Mouse (Mus musculus) thymus, postnatal 14 days (tissue): ENCODE measurements around the gene Apbb2.
A peak's percentile ranks its signal among the peaks of the same experiment; 100 is the strongest.

Experiments
- DNase-seq: peaks from one replicate; pipeline ENCODE4 v3.0.0; 2021

Gene Apbb2

DNA sequence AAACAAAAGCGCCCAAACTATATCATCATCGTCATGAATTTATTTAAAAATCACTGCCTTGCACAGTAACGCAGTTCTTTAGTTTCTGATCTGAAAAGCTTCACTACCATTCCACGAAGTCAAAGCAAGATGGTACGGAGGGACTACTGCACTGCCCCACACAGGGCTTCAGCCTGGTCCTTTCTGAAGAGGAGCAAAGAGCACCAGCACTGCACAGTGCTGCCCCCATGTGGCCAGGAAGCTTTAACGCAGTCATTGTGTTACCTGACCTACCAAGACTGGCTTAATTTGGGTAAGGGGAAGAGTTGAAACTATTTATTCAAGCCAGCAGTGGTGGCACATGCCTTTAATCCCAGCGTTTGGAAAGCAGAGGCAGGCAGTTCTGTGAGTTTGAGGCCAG is 249.6 kb downstream of the Apbb2 start:
- DNase-seq, result peak; percentile 51

DNA sequence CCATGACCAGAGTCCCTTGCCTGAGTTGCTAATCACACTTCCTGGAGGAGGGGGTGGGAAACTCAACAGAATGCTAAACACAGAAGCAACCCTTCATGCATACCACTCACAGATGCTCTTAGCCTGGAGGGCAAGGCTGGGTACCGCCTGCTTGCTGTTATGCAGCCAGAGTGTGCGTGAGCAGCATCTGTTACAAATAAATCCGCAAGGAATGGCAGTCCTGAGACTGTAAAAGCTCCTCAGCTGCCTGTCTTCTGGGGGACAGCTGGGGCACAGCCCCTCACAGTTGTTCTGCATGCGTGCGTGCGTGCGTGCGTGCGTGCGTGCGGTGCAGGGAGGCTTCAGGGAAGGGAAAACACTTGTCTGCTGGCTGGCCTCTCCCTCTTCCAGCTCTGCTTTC is 250.9 kb downstream of the Apbb2 start:
- DNase-seq, result no peak

DNA sequence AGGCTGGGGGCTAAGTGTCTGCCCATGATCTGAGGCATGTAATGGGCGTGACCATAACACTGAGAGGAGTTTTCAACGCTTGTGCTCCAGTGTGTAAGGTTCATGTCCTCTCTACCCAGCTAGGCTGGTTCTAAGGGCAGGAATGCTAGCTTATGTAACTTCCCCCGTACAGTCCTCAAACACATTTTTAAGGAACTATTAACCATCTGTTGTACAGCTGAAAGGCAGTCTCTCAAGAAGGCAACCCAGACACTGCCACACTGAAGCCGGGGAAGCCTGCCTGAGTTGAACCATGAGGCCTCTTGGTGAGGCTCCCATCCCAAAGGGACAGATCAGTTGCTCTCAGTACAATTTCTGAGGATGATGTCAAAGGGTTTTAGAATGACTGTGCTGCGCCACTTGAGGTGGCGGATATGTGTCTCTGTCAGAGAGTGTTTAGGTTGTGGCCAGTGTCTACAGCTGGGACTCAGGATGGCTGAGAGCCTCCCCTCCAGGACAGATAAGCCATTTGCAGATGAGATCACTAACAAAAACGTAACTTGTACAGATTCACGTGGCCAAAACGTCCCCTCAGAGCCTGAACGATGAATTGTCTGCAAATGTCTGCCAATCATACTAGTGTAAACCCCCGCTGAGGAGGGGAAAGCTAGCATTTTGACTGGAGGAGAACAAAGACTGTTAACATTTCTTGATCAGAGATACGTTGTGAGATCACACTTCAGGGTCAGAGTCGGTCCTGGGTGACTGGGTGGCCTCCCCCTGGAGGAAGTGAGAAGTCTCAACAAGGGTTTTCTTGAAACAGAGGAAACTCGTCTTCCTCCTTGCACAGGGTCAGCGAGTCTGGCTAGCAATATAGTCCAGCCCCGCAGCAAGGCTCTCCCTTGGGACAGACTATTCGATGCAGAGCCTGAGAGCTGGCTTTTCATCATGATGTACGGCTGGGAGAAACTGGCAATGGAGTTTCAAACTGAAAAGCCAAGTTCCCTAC is 255.0 kb downstream of the Apbb2 start:
- DNase-seq, result no peak

GRCm38 (mm10) chr5:66360739-66361138 is 257.8 kb downstream of the Apbb2 start:
- no peak for DNase-seq

DNA sequence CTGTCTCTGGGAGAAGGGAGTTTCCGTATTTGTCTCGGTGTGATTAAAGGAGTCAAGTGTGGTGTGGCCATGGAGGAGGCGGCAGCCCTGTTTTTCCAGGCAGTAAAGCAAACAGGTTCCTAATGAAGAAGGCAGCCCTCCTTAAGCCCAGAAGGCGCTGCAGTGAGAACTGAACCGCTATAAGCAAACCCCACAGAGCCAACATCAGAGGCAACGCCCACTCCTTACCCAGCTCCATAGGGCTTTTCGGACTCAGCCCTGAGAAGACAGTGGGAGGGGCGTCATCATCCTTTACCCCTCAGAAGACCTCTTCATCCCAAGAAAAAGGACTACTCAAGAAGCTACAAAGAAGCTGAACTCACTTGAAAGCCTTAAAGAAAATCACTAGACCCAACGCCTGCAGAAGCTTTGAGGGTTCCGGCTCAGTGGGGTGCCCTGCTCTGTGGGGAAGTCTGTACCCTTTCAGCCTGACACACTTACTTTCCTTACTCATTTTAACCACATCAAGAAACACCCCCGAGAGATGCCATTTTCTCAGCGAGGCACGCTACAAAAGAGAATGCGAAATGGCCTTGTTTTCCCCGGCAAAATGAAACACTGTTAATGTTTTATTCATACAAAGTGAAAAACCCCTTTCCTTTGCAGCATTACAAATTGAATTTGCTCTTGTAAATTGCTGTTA is 258.7 kb downstream of the Apbb2 start:
- DNase-seq, result peak; percentile 43

DNA sequence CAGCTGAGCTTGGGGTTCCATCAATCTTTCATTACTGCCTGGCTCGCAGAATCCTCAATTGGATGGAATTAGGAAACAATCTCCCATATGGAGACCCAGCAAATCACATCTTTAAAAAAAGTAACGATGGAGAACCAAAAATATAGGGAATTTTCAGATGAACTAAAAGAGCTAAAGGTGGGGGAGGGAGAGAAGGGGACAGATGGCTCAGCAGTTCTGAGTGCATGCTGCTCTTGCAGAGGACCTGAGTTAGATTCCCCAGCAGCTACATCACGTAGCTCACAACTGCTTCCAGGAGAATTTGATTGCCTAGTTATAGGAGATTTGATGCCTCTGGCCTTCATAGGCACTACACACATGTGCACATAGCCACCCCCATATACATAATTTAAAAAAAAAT is 263.4 kb downstream of the Apbb2 start:
- DNase-seq, result no peak

DNA sequence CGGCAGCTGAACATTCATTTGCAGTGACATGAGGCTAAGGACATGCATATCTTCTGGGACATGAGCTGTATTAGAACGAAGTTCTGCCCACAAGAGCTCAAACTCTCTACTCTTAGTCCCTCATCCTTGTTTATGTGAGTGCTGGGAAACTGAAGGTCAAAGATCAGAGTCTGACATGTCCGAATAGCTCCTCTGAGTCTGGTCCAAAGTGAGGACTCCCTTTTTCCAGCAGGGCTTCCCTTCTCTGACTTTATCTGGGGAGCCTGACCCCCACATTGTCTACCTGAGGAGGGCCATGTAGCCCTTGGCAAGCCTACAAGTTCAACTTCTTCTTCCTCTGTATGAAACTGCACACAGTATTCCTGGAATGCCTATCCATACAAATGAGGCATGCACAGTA is 264.7 kb downstream of the Apbb2 start:
- DNase-seq, result no peak

DNA sequence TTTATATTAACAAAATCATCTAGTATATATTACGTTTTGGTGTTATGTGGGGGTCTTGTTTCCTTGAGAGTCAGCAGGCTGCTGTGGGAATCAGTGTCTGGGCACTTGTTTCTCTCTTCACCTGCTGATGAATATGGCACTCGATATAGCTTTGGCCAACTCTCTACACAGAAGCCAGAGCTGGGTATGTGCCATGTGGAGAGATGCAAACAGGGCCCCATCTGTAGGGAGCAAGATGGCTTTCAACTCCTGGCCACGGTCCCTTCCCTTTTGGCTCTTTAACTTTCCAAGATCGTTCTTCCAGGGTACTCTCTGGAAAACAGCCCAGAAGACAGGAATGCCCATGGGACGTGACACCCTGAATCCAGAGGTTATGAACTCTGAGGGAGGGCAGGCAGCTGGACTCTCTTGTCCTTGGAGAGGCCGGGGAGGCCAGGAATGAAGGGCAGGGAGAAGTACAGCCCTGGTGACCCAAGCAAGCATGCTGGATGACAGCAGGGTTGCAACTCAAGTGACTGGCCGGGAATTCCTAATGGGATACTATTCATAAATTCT is 266.7 kb downstream of the Apbb2 start:
- no peak for DNase-seq

DNA sequence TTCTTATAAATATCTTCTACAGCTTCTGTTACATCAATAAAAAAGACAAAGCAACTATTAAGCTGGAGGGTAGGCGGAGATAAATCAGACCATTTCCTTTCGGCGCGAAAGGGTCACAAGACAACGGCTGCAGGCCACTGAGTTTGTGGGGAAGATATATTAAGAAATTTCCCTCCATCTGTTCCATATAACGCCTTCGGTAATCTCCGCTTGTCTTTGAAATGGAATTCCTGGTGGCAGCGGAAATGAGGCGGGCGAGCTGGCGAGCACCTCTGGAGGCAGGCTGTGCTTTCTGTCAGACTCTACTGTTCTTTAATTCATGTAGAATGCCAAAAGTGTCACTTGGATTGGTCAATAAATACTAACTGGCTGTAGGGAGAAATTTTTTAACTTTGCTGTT is 267.5 kb downstream of the Apbb2 start:
- no peak for DNase-seq

DNA sequence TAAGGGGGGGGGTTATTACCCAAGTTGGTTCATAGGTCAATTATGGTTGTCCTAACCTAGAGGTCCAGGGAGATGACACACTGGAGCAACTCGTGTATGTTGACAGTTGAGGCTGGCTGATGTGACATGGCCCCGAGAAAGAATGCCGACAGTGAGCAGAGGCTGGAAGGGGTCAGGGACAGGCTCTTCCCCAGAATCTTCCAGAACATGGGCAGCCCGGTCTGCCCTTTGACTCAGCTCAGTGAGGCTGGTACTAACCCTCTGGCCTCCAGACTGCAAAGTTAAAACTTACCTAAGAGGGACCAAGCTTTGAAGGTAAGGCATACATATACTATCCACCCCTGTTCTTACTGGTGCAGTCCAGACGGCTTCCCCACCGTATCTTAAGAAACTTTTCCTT is 268.0 kb downstream of the Apbb2 start:
- no peak for DNase-seq

- DNase-seq, result no peak
These were observed 270.2 kb downstream of the Apbb2 start for GRCm38 (mm10) chr5:66348421-66348820.

DNA sequence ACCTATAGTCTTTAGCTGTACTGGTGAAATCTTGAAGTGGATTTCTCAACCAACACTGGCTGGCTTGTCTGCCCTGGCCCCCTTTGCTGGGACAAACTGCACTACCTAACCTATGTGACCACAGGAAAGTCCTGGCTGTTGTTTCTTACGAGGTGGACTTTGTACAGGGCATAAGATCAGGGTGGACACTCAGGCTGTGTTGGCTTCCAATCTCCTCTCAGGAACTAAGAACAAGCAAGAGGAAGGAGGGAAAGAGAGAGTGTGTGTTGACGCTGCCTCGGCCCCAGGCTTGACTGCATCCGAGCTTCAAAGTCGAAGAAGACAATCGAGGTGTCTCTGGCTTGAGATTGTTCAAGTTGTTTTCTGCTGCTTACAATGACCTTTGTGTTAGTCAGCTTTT is 271.8 kb downstream of the Apbb2 start:
- no peak for DNase-seq

- no peak for DNase-seq
These were observed 273.4 kb downstream of the Apbb2 start for GRCm38 (mm10) chr5:66345140-66345539.

DNA sequence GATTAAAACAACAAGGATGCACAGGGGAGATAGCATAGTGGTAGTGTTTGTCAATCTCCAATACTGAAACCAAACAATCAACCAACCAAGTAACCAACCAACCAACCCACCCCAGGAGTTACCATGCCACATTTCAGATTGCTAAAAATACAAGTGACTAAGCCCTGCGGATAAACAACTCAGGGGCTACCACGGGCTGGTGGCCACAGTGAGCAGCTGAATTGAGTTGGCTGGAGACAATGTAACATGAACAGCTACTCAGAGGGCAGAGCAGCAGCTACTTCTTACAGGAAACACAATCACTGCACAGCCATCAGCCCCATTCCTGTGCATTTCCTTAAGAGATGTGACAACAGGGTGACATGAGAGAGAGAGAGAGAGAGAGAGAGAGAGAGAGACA is 274.4 kb downstream of the Apbb2 start:
- no peak for DNase-seq

- no peak for DNase-seq
These were observed 276.3 kb downstream of the Apbb2 start for GRCm38 (mm10) chr5:66342285-66342684.

DNA sequence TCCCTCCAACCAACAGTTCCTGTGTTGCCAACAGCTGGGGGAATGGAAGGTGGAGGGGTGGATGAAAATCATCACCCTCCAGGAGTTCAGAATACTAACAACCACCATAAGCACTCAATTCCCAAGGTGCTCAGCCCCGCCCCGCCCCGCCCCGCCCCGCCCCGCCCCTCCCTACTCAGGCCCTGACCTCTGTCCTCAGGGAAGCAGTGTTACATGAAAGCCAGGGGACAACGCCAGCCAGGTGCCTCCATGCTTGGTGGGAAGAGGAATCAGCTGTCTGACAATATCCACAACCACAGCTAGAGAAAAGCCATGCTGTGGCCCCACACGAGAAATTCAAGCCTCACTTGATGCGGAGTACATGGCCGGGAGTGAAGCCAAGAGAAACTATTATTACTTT is 276.7 kb downstream of the Apbb2 start:
- no peak for DNase-seq

- DNase-seq, result no peak
These were observed 278.1 kb downstream of the Apbb2 start for GRCm38 (mm10) chr5:66340356-66341102.

DNA sequence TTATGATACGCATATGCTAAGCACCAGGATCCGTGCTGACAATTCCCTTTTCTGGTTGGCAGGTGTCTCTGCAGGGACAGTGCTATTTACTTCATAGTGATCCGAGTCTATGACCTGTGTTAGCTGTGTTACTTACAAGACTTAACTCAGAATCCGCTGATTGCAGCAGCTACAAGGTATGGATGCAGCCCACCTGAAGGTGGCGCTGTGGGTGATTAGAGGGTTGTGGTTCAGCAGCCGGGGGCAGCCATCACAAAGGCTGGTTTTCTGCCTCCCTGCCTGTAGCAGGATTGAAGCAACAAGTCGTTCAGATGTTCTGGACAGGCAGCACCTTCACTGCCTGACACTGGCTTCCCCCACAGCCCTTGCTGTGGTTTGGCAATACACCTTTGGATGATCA is 280.0 kb downstream of the Apbb2 start:
- peak; percentile 30 for DNase-seq

DNA sequence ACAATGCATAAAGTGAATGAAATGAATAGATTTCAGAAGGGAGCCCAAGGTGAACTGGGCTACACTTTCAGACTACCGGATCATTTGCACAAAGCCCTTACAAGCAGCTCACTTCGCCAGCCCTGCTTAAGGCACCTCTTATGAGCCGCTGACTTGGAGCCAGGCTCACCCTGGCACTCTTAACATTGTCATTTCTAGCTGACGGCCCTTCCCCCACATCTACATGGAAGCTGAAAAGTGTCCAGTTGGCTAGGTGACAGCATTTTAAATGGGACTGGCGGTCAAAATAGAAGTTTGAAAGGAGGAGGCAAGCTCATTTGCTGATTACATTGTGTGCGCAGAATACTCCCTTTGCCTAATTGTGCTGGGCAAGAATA is 280.6 kb downstream of the Apbb2 start:
- no peak for DNase-seq

- peak; percentile 58 for DNase-seq
These were observed 281.3 kb downstream of the Apbb2 start for GRCm38 (mm10) chr5:66337025-66337968.

DNA sequence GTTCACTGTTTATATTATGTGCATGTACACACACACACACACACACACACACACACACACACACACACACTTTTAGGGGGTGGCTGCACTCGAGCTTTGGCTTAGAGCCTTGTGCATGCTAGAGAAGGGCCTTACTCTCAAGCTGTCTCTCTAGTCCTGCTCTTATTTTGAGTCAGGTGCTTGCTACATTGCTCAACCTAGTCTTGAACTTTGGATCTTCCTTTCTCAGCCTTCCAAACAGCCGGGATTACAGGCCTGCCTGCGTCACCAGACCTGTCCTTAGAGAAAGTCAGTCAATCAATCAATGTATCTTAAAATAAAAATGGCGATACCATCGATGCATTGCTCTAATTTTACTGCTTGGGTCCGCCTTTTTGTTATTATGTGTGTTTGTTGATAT is 287.8 kb downstream of the Apbb2 start:
- no peak for DNase-seq

- DNase-seq, result no peak
These were observed 289.8 kb downstream of the Apbb2 start for GRCm38 (mm10) chr5:66328766-66329165.
